Comparison of ENCODE assay signal across 8 mouse cellular contexts in genomic region chr10:75853452-75853851, GRCm38 (mm10). TPM values are rescaled to one million over a fixed set of nuclear protein-coding genes. Genes with fewer than 3 reads are reported as not detected.
DNase-seq lines count a peak whose midpoint lies in the region; ATAC-seq lines count a peak whose summit lies in the region.

No protein-coding gene starts in this region.

- H3K4me3 ChIP-seq in liver, embryonic 13.5 days (replicated peaks), result no peak overlapping the region
- H3K4me3 ChIP-seq in neural tube, embryonic 11.5 days (ENCODE audit: low read depth, low read length), result no peak overlapping the region

- H3K9me3 ChIP-seq in liver, embryonic 13.5 days (replicated peaks), result no peaks in the 10 kb centered on the region
- H3K9me3 ChIP-seq in neural tube, embryonic 11.5 days (ENCODE audit: control insufficient read depth, low read length), result no peaks in the 10 kb centered on the region

- peak; percentile 85 for DNase-seq in CD4-positive helper T cell, adult 2 months (ENCODE audit: low read depth, low spot score)
- DNase-seq in adrenal gland, postnatal 10 days, result peak; percentile 87
- DNase-seq in embryo, embryonic 9.5 days (ENCODE audit: extremely low spot score), result peak; percentile 79
- DNase-seq in heart, adult 8-10 months (ENCODE audit: low spot score), result peak; percentile 88
- peak; percentile 92 for DNase-seq in kidney, postnatal 10 days
- peak; percentile 68 for DNase-seq in liver, embryonic 13.5 days
- peak; percentile 84 for DNase-seq in neural tube, embryonic 11.5 days (ENCODE audit: low spot score)
- peak; percentile 56 for DNase-seq in telencephalon, adult 2 months (ENCODE audit: low read depth, low spot score)

- H3K27me3 ChIP-seq in liver, embryonic 13.5 days, result peaks cover 18% of the 10 kb centered on the region
- H3K27me3 ChIP-seq in neural tube, embryonic 11.5 days (ENCODE audit: control insufficient read depth, insufficient read depth, low read length), result no peaks in the 10 kb centered on the region

- H3K9ac ChIP-seq in liver, embryonic 13.5 days, result no peak overlapping the region
- H3K9ac ChIP-seq in neural tube, embryonic 11.5 days (ENCODE audit: low read length), result no peak overlapping the region

- H3K4me2 ChIP-seq in liver, embryonic 13.5 days, result no peak overlapping the region
- no peak overlapping the region for H3K4me2 ChIP-seq in neural tube, embryonic 11.5 days (ENCODE audit: low read depth)

- no peak overlapping the region for H3K27ac ChIP-seq in liver, embryonic 13.5 days
- H3K27ac ChIP-seq in neural tube, embryonic 11.5 days (ENCODE audit: low read depth, low read length), result no peak overlapping the region

- H3K4me1 ChIP-seq in liver, embryonic 13.5 days (replicated peaks), result peaks cover 23% of the 10 kb centered on the region
- peaks cover 6% of the 10 kb centered on the region for H3K4me1 ChIP-seq in neural tube, embryonic 11.5 days (ENCODE audit: control insufficient read depth, insufficient read depth, low read length)

- 19% methylated on average over 10 of the region's 10 CpGs for WGBS in liver, embryonic 13.5 days (ENCODE audit: insufficient replicate concordance)
- WGBS in neural tube, embryonic 11.5 days, result 32% methylated on average over 10 of the region's 10 CpGs

- ATAC-seq in liver, embryonic 13.5 days (ENCODE audit: low read depth), result peak; percentile 57
- peak; percentile 67 for ATAC-seq in neural tube, embryonic 11.5 days (ENCODE audit: insufficient read depth, low FRiP score, low TSS enrichment)

- H3K36me3 ChIP-seq in liver, embryonic 13.5 days, result peaks cover 16% of the 10 kb centered on the region
- H3K36me3 ChIP-seq in neural tube, embryonic 11.5 days (ENCODE audit: control insufficient read depth, insufficient read depth, low read length), result no peaks in the 10 kb centered on the region; the same call in 1 of the 2 replicates

RNA-seq across cellular contexts. Expression of gene Mif, which starts 6.6 kb away (rescaled TPM):
- 100 to 1,000 TPM; 267 to 281 TPM for total RNA-seq in adrenal gland, postnatal 10 days (2021)
- 100 to 1,000 TPM; 216 to 258 (median 253) TPM for total RNA-seq in heart, adult 8-10 months (2022)
- 877 and 1,047 TPM in 2 replicates for polyA plus RNA-seq in liver, embryonic 13.5 days (2015; fragmentation: Nextera tagmentation; extraction: Ambion mirVana)
- 2,352 and 2,361 TPM in 2 replicates for polyA plus RNA-seq in neural tube, embryonic 11.5 days (2014; fragmentation: Nextera tagmentation; extraction: Ambion mirVana)

RNA-seq across cellular contexts. Expression of gene Gstt2, which starts 16.2 kb away (rescaled TPM):
- total RNA-seq in adrenal gland, postnatal 10 days (2021), result 10 to 100 TPM; 38.2 to 45.8 TPM
- 10 to 100 TPM in 3 of 4 experiments, 1 to 10 TPM in 1; 7.3 to 16.9 (median 13.2) TPM for total RNA-seq in heart, adult 8-10 months (2022)
- 35.3 and 39.2 TPM in 2 replicates for polyA plus RNA-seq in liver, embryonic 13.5 days (2015; fragmentation: Nextera tagmentation; extraction: Ambion mirVana)
- polyA plus RNA-seq in neural tube, embryonic 11.5 days (2014; fragmentation: Nextera tagmentation; extraction: Ambion mirVana), result 6.5 and 7.2 TPM in 2 replicates

RNA-seq across cellular contexts. Expression of gene Gstt4, which starts 31.1 kb away (rescaled TPM):
- total RNA-seq in adrenal gland, postnatal 10 days (2021), result 1 to 10 TPM in 1 of 2 experiments, under 1 TPM in 1; 0.36 to 1.0 TPM
- total RNA-seq in heart, adult 8-10 months (2022), result not detected
- not detected in 2 replicates for polyA plus RNA-seq in liver, embryonic 13.5 days (2015; fragmentation: Nextera tagmentation; extraction: Ambion mirVana)
- not detected in 2 replicates for polyA plus RNA-seq in neural tube, embryonic 11.5 days (2014; fragmentation: Nextera tagmentation; extraction: Ambion mirVana)

RNA-seq across cellular contexts. Expression of gene Derl3, which starts 39.8 kb away (rescaled TPM):
- 1 to 10 TPM in 1 of 2 experiments, under 1 TPM in 1; 0.91 to 1.3 TPM for total RNA-seq in adrenal gland, postnatal 10 days (2021)
- under 1 TPM in 2 of 4 experiments, not detected in 2; 0.34 to 0.35 TPM for total RNA-seq in heart, adult 8-10 months (2022)
- polyA plus RNA-seq in liver, embryonic 13.5 days (2015; fragmentation: Nextera tagmentation; extraction: Ambion mirVana), result 0.21 and 0.51 TPM in 2 replicates
- 2.8 and 2.9 TPM in 2 replicates for polyA plus RNA-seq in neural tube, embryonic 11.5 days (2014; fragmentation: Nextera tagmentation; extraction: Ambion mirVana)

RNA-seq across cellular contexts. Expression of gene Gstt1, which starts 55.1 kb away (rescaled TPM):
- 10 to 100 TPM; 60.2 to 60.4 TPM for total RNA-seq in adrenal gland, postnatal 10 days (2021)
- total RNA-seq in heart, adult 8-10 months (2022), result 10 to 100 TPM; 15.7 to 26.4 (median 22.1) TPM
- polyA plus RNA-seq in liver, embryonic 13.5 days (2015; fragmentation: Nextera tagmentation; extraction: Ambion mirVana), result 49.2 and 50.2 TPM in 2 replicates
- 2.5 and 2.9 TPM in 2 replicates for polyA plus RNA-seq in neural tube, embryonic 11.5 days (2014; fragmentation: Nextera tagmentation; extraction: Ambion mirVana)
